Mouse (Mus musculus): ENCODE results near the gene Tmeff2. TPM values are rescaled to one million over a fixed set of nuclear protein-coding genes. Genes with fewer than 3 reads are reported as not detected.

Tmeff2 gene
- polyA plus RNA-seq, 1 experiment from 2014 or later: 24.6 TPM

DNA sequence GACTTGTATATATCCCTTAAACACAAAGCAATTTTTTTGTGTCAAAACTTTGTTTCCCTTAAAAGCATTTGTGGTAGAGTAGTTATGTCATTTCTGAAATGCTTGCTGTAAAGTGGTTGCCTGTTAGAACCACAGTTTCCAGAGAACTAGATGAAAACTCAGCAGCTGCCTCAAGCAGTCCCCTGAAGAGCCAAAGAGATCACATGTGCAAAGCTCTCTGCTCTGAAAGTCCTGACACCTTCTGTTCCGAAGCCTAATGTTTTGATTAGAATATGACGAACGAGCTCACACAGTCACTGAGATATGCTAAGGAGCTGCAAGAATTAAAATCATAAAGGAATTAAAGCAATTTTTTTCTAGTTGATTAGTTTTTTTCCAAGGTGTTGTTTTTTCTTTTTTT lies 107.9 kb downstream of the Tmeff2 start:
- WGBS: 63% methylated on average over 3 of the region's 3 CpGs
- H3K27ac ChIP-seq (ENCODE audit: low read depth, low read length): no peak overlapping the region
- H3K4me1 ChIP-seq (ENCODE audit: control insufficient read depth, insufficient read depth, low read length): no peaks in the 10 kb centered on the region
- no peaks in the 10 kb centered on the region for H3K9me3 ChIP-seq (replicated peaks; ENCODE audit: control insufficient read depth, low read length)
- no peak overlapping the region for H3K9ac ChIP-seq (ENCODE audit: low read length)
- H3K27me3 ChIP-seq (replicated peaks; ENCODE audit: control insufficient read depth, insufficient read depth, low read length): no peaks in the 10 kb centered on the region
- no peak overlapping the region for H3K4me3 ChIP-seq (ENCODE audit: low read depth, low read length)
- H3K36me3 ChIP-seq (ENCODE audit: control insufficient read depth, insufficient read depth, low read length): no peaks in the 10 kb centered on the region
- ATAC-seq (peak; percentile 52; the same call in 1 of the 2 replicates), DNase-seq (ENCODE audit: low spot score) (peak; percentile 49)
- H3K4me2 ChIP-seq (ENCODE audit: low read length): no peak overlapping the region

DNA sequence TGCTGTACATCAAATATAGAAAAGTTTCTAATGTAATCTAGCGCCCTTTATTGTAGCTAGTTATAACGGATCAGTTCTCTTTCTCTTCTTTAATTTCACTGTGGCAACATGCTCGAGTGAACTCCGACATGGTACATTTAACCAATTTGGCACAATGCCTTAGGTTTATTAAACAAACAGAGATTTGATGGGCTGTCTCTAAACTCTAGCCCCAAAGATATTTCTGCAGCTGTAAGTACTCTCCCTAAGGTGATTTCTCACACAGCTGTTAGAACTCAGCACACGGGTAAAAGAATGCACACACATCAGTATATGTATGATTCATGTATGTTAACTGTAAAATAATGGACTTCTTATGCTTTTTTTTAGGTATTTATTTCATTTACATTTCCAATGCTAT lies 139.8 kb downstream of the Tmeff2 start:
- Histone ChIP-seq H3K4me3 (ENCODE audit: low read depth, low read length) (no peak overlapping the region), H3K36me3 (ENCODE audit: control insufficient read depth, insufficient read depth, low read length) (no peaks in the 10 kb centered on the region), H3K4me1 (ENCODE audit: control insufficient read depth, insufficient read depth, low read length) (no peaks in the 10 kb centered on the region), H3K4me2 (ENCODE audit: low read length) (no peak overlapping the region), H3K9me3 (replicated peaks; ENCODE audit: control insufficient read depth, low read length) (no peaks in the 10 kb centered on the region), H3K27me3 (replicated peaks; ENCODE audit: control insufficient read depth, insufficient read depth, low read length) (no peaks in the 10 kb centered on the region), H3K9ac (ENCODE audit: low read length) (no peak overlapping the region), H3K27ac (ENCODE audit: low read depth, low read length) (no peak overlapping the region)
- ATAC-seq: no peak
- 75% methylated on average over 5 of the region's 5 CpGs for WGBS
- no peak for DNase-seq (ENCODE audit: low spot score)

DNA sequence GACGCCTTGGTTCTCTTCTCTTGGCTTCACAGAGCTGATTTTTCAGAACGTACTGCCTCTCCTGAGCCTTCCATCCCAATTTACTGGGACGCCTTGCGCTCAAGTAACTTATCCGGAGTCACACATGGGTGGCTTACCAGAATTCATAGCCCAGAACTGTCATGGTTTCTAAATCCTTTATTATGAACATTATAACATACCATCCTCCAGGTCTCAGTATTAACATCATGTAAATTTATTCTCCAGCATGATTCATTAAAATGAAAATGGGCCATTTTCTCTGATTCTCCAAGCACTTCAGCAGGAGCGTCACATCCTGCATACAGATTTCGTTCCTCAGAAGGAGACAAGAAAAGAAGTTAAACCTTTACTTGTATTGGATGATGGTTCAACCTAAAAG lies 144.4 kb downstream of the Tmeff2 start:
- Histone ChIP-seq H3K4me3 (ENCODE audit: low read depth, low read length) (no peak overlapping the region), H3K9ac (ENCODE audit: low read length) (no peak overlapping the region), H3K36me3 (ENCODE audit: control insufficient read depth, insufficient read depth, low read length) (no peaks in the 10 kb centered on the region), H3K4me1 (ENCODE audit: control insufficient read depth, insufficient read depth, low read length) (no peaks in the 10 kb centered on the region), H3K4me2 (ENCODE audit: low read length) (no peak overlapping the region), H3K27me3 (replicated peaks; ENCODE audit: control insufficient read depth, insufficient read depth, low read length) (no peaks in the 10 kb centered on the region), H3K9me3 (replicated peaks; ENCODE audit: control insufficient read depth, low read length) (no peaks in the 10 kb centered on the region), H3K27ac (ENCODE audit: low read depth, low read length) (no peak overlapping the region)
- ATAC-seq: no peak
- WGBS: 79% methylated on average over 7 of the region's 7 CpGs
- DNase-seq (ENCODE audit: low spot score): peak; percentile 13

DNA sequence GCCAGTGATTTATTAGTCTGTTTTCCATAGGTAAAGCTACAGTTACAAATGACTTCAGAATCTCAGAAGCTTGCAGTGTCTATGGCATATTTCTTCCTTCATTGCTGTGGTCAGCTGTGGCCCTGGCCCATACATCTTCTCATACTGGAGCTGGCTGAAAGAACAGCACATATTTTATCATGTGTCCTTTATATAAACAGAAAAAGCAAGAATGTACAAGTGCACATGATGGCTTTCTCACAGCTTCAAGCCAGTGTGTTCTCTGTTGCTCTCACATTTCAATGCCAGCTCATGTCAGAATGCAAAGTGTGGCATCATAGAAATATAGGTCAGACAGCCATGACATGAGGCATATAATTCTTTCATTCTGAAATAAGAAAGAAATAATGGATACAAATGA lies 164.1 kb downstream of the Tmeff2 start:
- H3K4me3 ChIP-seq (ENCODE audit: low read depth, low read length): no peak overlapping the region
- no peak overlapping the region for H3K27ac ChIP-seq (ENCODE audit: low read depth, low read length)
- DNase-seq (ENCODE audit: low spot score) (no peak), ATAC-seq (no peak)
- H3K4me2 ChIP-seq (ENCODE audit: low read length): no peak overlapping the region
- no peaks in the 10 kb centered on the region for H3K9me3 ChIP-seq (replicated peaks; ENCODE audit: control insufficient read depth, low read length)
- H3K4me1 ChIP-seq (ENCODE audit: control insufficient read depth, insufficient read depth, low read length): no peaks in the 10 kb centered on the region
- no peaks in the 10 kb centered on the region for H3K27me3 ChIP-seq (replicated peaks; ENCODE audit: control insufficient read depth, insufficient read depth, low read length)
- H3K9ac ChIP-seq (ENCODE audit: low read length): no peak overlapping the region
- no peaks in the 10 kb centered on the region for H3K36me3 ChIP-seq (ENCODE audit: control insufficient read depth, insufficient read depth, low read length)

DNA sequence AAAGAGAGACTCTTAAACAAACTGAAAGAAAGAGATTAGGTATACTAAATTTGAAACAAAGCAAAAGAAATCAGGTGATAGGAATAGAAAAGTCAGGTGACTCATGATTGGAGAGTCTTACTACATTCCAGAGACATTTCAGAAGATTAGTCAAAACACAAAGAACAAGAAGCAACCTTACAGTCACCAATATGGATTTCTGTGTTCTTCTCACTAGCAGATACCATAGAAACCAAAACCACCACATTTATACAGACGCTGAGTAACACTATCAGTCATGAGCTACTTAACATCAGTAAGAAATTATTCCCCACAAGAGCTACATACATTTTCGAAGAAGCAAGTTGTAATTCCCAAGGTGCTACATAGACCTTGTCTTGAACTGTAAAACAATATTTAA lies 165.2 kb downstream of the Tmeff2 start:
- no peaks in the 10 kb centered on the region for H3K27me3 ChIP-seq (replicated peaks; ENCODE audit: control insufficient read depth, insufficient read depth, low read length)
- no peak overlapping the region for H3K4me3 ChIP-seq (ENCODE audit: low read depth, low read length)
- H3K9me3 ChIP-seq (replicated peaks; ENCODE audit: control insufficient read depth, low read length): no peaks in the 10 kb centered on the region
- no peaks in the 10 kb centered on the region for H3K36me3 ChIP-seq (ENCODE audit: control insufficient read depth, insufficient read depth, low read length)
- H3K4me2 ChIP-seq (ENCODE audit: low read length): no peak overlapping the region
- no peak overlapping the region for H3K9ac ChIP-seq (ENCODE audit: low read length)
- no peaks in the 10 kb centered on the region for H3K4me1 ChIP-seq (ENCODE audit: control insufficient read depth, insufficient read depth, low read length)
- 92% methylated on average over 2 of the region's 2 CpGs for WGBS
- no peak for DNase-seq (ENCODE audit: low spot score)
- H3K27ac ChIP-seq (ENCODE audit: low read depth, low read length): no peak overlapping the region
- no peak for ATAC-seq

DNA sequence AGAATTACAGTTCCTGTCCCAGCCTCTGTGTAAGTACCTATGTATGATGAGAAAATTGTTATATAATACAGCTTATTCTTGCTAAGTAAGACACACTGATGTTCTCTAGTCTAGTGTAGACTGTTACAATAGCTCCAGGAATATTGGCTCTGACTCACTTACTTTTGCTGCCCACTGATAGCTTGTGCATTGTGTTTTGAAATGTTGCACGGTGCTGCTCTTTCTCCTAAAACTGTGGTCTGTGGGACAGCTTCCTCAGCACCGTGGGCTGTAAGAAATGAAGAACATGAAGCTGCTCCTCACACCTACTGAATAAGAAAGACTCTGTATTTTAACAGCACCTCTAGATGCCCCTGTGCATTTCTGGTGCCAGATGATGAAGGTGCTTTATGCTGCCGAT lies 168.4 kb downstream of the Tmeff2 start:
- Histone ChIP-seq H3K27me3 (replicated peaks; ENCODE audit: control insufficient read depth, insufficient read depth, low read length) (no peaks in the 10 kb centered on the region), H3K27ac (ENCODE audit: low read depth, low read length) (no peak overlapping the region), H3K9me3 (replicated peaks; ENCODE audit: control insufficient read depth, low read length) (no peaks in the 10 kb centered on the region), H3K9ac (ENCODE audit: low read length) (no peak overlapping the region), H3K4me3 (ENCODE audit: low read depth, low read length) (no peak overlapping the region), H3K36me3 (ENCODE audit: control insufficient read depth, insufficient read depth, low read length) (no peaks in the 10 kb centered on the region), H3K4me1 (ENCODE audit: control insufficient read depth, insufficient read depth, low read length) (no peaks in the 10 kb centered on the region), H3K4me2 (ENCODE audit: low read length) (no peak overlapping the region)
- DNase-seq (ENCODE audit: low spot score) (no peak), ATAC-seq (no peak)
- WGBS: 85% methylated on average over 3 of the region's 3 CpGs

DNA sequence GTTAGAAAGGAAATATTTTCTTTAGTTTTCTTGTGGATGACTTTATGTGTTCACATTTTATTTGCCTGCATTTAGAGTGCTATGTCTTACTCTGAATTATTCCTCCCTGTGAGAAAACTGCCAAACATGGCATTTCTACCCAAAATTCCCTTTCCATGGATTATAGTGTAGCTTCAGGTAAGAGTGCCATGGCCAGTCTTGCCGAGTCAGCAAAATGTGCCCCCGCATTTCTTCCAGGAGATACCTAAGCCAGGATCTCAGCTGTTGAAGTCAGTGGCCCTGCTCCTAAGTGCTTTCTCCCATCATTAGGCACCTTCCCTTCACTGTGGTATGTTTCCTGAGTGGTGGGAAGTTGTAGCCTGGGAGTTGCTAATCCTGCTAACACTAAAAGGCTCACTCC lies 168.8 kb downstream of the Tmeff2 start:
- no peaks in the 10 kb centered on the region for H3K36me3 ChIP-seq (ENCODE audit: control insufficient read depth, insufficient read depth, low read length)
- H3K4me2 ChIP-seq (ENCODE audit: low read length): no peak overlapping the region
- no peaks in the 10 kb centered on the region for H3K27me3 ChIP-seq (replicated peaks; ENCODE audit: control insufficient read depth, insufficient read depth, low read length)
- no peaks in the 10 kb centered on the region for H3K9me3 ChIP-seq (replicated peaks; ENCODE audit: control insufficient read depth, low read length)
- 93% methylated on average over 2 of the region's 2 CpGs for WGBS
- no peak overlapping the region for H3K4me3 ChIP-seq (ENCODE audit: low read depth, low read length)
- no peaks in the 10 kb centered on the region for H3K4me1 ChIP-seq (ENCODE audit: control insufficient read depth, insufficient read depth, low read length)
- no peak overlapping the region for H3K27ac ChIP-seq (ENCODE audit: low read depth, low read length)
- no peak overlapping the region for H3K9ac ChIP-seq (ENCODE audit: low read length)
- ATAC-seq: no peak
- DNase-seq (ENCODE audit: low spot score): no peak

DNA sequence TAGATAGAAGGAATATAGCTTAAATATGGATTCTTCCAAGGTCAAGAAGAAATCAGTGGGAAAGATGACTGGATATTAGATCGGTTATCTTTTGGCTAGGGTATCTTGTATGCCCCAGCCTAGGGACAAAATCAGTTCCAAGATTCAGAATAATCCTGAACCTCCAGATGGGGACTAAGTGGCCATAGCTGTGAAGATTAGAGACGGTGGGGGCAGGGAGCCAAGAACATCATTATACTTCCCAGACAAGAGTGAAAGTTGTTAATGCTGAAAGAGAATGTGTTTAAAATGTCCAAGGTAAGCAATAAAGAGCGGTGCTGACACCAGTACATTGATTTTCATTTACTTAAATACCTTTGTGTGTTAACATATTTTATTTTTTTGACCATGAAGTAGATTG lies 173.6 kb downstream of the Tmeff2 start:
- H3K4me1 ChIP-seq (ENCODE audit: control insufficient read depth, insufficient read depth, low read length): no peaks in the 10 kb centered on the region; the same call in 1 of the 2 replicates
- WGBS: 78% methylated on average over 3 of the region's 3 CpGs
- no peaks in the 10 kb centered on the region for H3K27me3 ChIP-seq (replicated peaks; ENCODE audit: control insufficient read depth, insufficient read depth, low read length)
- no peak overlapping the region for H3K4me2 ChIP-seq (ENCODE audit: low read length)
- H3K36me3 ChIP-seq (ENCODE audit: control insufficient read depth, insufficient read depth, low read length): no peaks in the 10 kb centered on the region
- H3K9ac ChIP-seq (ENCODE audit: low read length): no peak overlapping the region
- H3K27ac ChIP-seq (ENCODE audit: low read depth, low read length): no peak overlapping the region
- DNase-seq (ENCODE audit: low spot score) (no peak), ATAC-seq (no peak)
- H3K4me3 ChIP-seq (ENCODE audit: low read depth, low read length): no peak overlapping the region
- no peaks in the 10 kb centered on the region for H3K9me3 ChIP-seq (replicated peaks; ENCODE audit: control insufficient read depth, low read length)

DNA sequence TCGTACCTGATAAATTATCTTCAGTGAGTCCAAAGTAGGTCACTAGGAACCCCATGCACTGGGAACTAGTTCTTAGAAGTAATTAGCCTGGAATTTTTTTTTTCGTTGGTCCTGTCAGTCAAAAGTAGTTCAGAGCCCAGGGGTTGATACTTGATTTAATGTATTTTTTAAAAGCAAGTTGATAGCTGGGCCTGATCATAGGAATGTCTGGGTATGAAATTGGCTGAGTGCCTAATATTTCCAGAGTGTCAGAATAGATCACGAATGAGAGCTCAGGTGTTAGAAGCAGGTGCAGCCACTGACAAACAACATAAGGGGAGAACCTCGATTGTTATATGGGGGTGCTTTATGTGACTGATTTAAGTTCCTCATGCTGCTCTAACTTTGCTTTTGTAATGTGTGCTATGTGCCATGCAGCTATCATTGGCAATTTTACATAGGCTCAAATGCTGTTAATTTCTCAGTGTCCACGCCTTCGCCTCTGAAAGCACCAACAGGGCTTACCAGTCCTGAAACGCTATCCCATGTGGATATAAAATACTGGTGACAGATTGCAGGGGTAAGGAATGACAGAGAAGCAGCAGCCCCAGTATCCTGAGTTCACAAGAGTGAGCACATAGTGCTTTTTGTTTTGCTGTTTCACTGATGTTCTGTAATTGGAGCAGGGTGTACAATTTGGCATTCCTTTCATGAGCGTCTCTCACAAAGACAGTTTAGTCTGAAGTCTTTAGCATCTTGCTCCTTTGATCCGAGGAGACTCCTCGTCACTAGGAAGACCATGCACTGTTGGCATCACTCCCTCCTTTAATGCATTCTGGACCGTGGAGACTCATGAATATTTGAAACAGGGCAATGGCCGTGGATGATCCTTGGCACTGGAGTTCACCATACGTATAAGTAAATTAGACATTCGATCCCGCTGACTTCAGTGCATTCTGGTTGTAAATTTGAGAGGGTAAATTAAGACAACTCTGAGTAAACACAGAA lies 175.6 kb downstream of the Tmeff2 start:
- 37% methylated on average over 15 of the region's 15 CpGs for WGBS
- peak; percentile 37 for DNase-seq (ENCODE audit: low spot score)
- Histone ChIP-seq H3K4me3 (ENCODE audit: low read depth, low read length) (no peak overlapping the region), H3K9me3 (replicated peaks; ENCODE audit: control insufficient read depth, low read length) (no peaks in the 10 kb centered on the region), H3K27ac (ENCODE audit: low read depth, low read length) (no peak overlapping the region), H3K36me3 (ENCODE audit: control insufficient read depth, insufficient read depth, low read length) (no peaks in the 10 kb centered on the region), H3K4me1 (ENCODE audit: control insufficient read depth, insufficient read depth, low read length) (no peaks in the 10 kb centered on the region; the same call in 1 of the 2 replicates), H3K4me2 (ENCODE audit: low read length) (no peak overlapping the region), H3K9ac (ENCODE audit: low read length) (no peak overlapping the region), H3K27me3 (replicated peaks; ENCODE audit: control insufficient read depth, insufficient read depth, low read length) (no peaks in the 10 kb centered on the region)
- ATAC-seq: peak; percentile 62

Measured in forebrain, embryonic 14.5 days (tissue).